Mouse (Mus musculus) forebrain, embryonic 13.5 days (tissue): Measurements from ENCODE around the gene Serinc3. TPM values are rescaled to one million over a fixed set of nuclear protein-coding genes. Genes with fewer than 3 reads are reported as not detected.
A peak's percentile ranks its signal among the peaks of the same experiment; 100 is the strongest.
"Not testable (repeated sequence)": the region's sequence is repeated elsewhere in the genome, so short reads cannot be mapped to it uniquely, and the experiment has no call there.

Experiments used
- ATAC-seq: fragments of 200-750 bp; cut with Nextera tagmentation; 2 replicates; pipeline ENCODE4 v1.8.0; 2017
- H3K27ac ChIP-seq: fragments of 300-500 bp; sonication (generic); 2 replicates; pipeline ENCODE4 v1.5.1; 2015; ENCODE audit warnings: inconsistent platforms, mild to moderate bottlenecking, moderate library complexity
- H3K27me3 ChIP-seq: fragments of 300-500 bp; sonication (generic); 2 replicates; pipeline ENCODE4 v1.6.1; 2015; ENCODE audit warnings: mild to moderate bottlenecking, inconsistent platforms
- H3K36me3 ChIP-seq: fragments of 300-500 bp; sonication (generic); 2 replicates; pipeline ENCODE4 v1.6.1; 2015; ENCODE audit warnings: mild to moderate bottlenecking, inconsistent platforms; ENCODE audit not compliant: poor library complexity, severe bottlenecking
- H3K4me1 ChIP-seq: fragments of 300-500 bp; sonication (generic); 2 replicates; pipeline ENCODE4 v1.6.1; 2015; ENCODE audit warnings: inconsistent platforms
- H3K4me2 ChIP-seq: fragments of 300-500 bp; sonication (generic); 2 replicates; pipeline ENCODE4 v1.6.1; 2015; ENCODE audit warnings: inconsistent platforms, mild to moderate bottlenecking, moderate library complexity
- H3K4me3 ChIP-seq: fragments of 300-500 bp; sonication (generic); 2 replicates; pipeline ENCODE4 v1.5.1; 2015; ENCODE audit warnings: mild to moderate bottlenecking, inconsistent platforms
- H3K9ac ChIP-seq: fragments of 300-500 bp; sonication (generic); 2 replicates; pipeline ENCODE4 v1.6.1; 2015; ENCODE audit warnings: mild to moderate bottlenecking, inconsistent platforms
- H3K9me3 ChIP-seq: fragments of 300-500 bp; sonication (generic); replicated peaks from 2 replicates; pipeline ENCODE4 v1.6.1; 2016; ENCODE audit warnings: inconsistent platforms
- WGBS: fragments of 180-500 bp; shearing (Covaris S2); methylation state at CpG from one replicate; pipeline ENCODE4 v1.1.7; 2015; 5-methylcytosine and 5-hydroxymethylcytosine counted together
- polyA plus RNA-seq: library from polyadenylated mRNA; unstranded; fragments of >200 nt; fragmentation: Nextera tagmentation; extraction: Ambion mirVana; gene quantifications from 2 replicates; pipeline ENCODE4 v1.2.1, GENCODE M21; 2015

Serinc3 gene
- polyA plus RNA-seq, result 23.9 and 26.4 TPM in 2 replicates

GRCm38 (mm10) chr2:163644575-163645385 is at the start of gene Serinc3:
Gene Serinc3, minus strand, starts transcription at chr2:163645131.
- H3K36me3 ChIP-seq, result 0 out of 2 replicates have a peak, but pooled peaks cover 4% of the 10 kb centered on the region
- under 1% methylated on average over 73 of the region's 74 CpGs for WGBS
- peak within 1 kb of the TSS; percentile 91 for H3K9ac ChIP-seq
- H3K27ac ChIP-seq, result peak within 1 kb of the TSS; percentile 98
- no peaks in the 10 kb centered on the region for H3K27me3 ChIP-seq
- no peaks in the 10 kb centered on the region for H3K9me3 ChIP-seq
- peak within 1 kb of the TSS; percentile 72 for H3K4me2 ChIP-seq
- H3K4me1 ChIP-seq, result peaks cover 20% of the 10 kb centered on the region
- peak; percentile 98 for ATAC-seq
- peak within 1 kb of the TSS; percentile 82 for H3K4me3 ChIP-seq

- no peak for ATAC-seq
- Histone ChIP-seq H3K9ac (no peak overlapping the region), H3K4me1 (peaks cover 28% of the 10 kb centered on the region), H3K27ac (no peak overlapping the region), H3K4me2 (no peak overlapping the region), H3K4me3 (no peak overlapping the region), H3K9me3 (no peaks in the 10 kb centered on the region), H3K27me3 (no peaks in the 10 kb centered on the region), H3K36me3 (no peaks in the 10 kb centered on the region)
- 77% methylated on average over 9 of the region's 9 CpGs for WGBS
Observed at GRCm38 (mm10) chr2:163693716-163694314, 48.9 kb upstream of the Serinc3 start.

- H3K27ac ChIP-seq, result no peak overlapping the region
- H3K4me1 ChIP-seq, result peaks cover 23% of the 10 kb centered on the region
- no peak overlapping the region for H3K4me2 ChIP-seq
- no peaks in the 10 kb centered on the region for H3K9me3 ChIP-seq
- no peak overlapping the region for H3K9ac ChIP-seq
- no peaks in the 10 kb centered on the region for H3K36me3 ChIP-seq
- no peak for ATAC-seq
- no peaks in the 10 kb centered on the region for H3K27me3 ChIP-seq
- H3K4me3 ChIP-seq, result no peak overlapping the region
- 85% methylated on average over 3 of the region's 3 CpGs for WGBS
Observed at GRCm38 (mm10) chr2:163692873-163693612, 48.1 kb upstream of the Serinc3 start.

- no peak overlapping the region for H3K27ac ChIP-seq
- WGBS, result 90% methylated on average over 6 of the region's 6 CpGs
- H3K4me3 ChIP-seq, result no peak overlapping the region
- H3K9me3 ChIP-seq, result no peaks in the 10 kb centered on the region
- H3K4me1 ChIP-seq, result peaks cover 21% of the 10 kb centered on the region
- no peaks in the 10 kb centered on the region for H3K27me3 ChIP-seq
- no peaks in the 10 kb centered on the region for H3K36me3 ChIP-seq
- H3K4me2 ChIP-seq, result no peak overlapping the region
- no peak overlapping the region for H3K9ac ChIP-seq
- no peak for ATAC-seq
Observed at GRCm38 (mm10) chr2:163691846-163692605, 47.1 kb upstream of the Serinc3 start.

- Histone ChIP-seq H3K9ac (no peak overlapping the region), H3K4me2 (no peak overlapping the region), H3K36me3 (no peaks in the 10 kb centered on the region), H3K9me3 (no peaks in the 10 kb centered on the region), H3K27me3 (no peaks in the 10 kb centered on the region), H3K4me1 (peaks cover 11% of the 10 kb centered on the region), H3K27ac (no peak overlapping the region), H3K4me3 (no peak overlapping the region)
- 69% methylated on average over 8 of the region's 8 CpGs for WGBS
- ATAC-seq, result no peak
Observed at GRCm38 (mm10) chr2:163690409-163691304, 45.7 kb upstream of the Serinc3 start.

GRCm38 (mm10) chr2:163689771-163690170 is 44.8 kb upstream of the Serinc3 start:
- Histone ChIP-seq H3K27ac (no peak overlapping the region), H3K9ac (no peak overlapping the region), H3K4me3 (no peak overlapping the region), H3K27me3 (no peaks in the 10 kb centered on the region), H3K9me3 (no peaks in the 10 kb centered on the region), H3K4me2 (no peak overlapping the region), H3K36me3 (no peaks in the 10 kb centered on the region), H3K4me1 (peaks cover 17% of the 10 kb centered on the region)
- ATAC-seq, result no peak
- 85% methylated on average over 3 of the region's 3 CpGs for WGBS

GRCm38 (mm10) chr2:163688377-163688776 is 43.4 kb upstream of the Serinc3 start:
- not testable (repeated sequence) for ATAC-seq, H3K27me3 ChIP-seq, H3K27ac ChIP-seq, H3K36me3 ChIP-seq, H3K9ac ChIP-seq, H3K9me3 ChIP-seq, H3K4me2 ChIP-seq, H3K4me3 ChIP-seq
- 88% methylated on average over 1 of the region's 1 CpGs for WGBS
- peaks cover 18% of the 10 kb centered on the region for H3K4me1 ChIP-seq

- no peaks in the 10 kb centered on the region for H3K36me3 ChIP-seq
- no peaks in the 10 kb centered on the region for H3K9me3 ChIP-seq
- no peak overlapping the region for H3K27ac ChIP-seq
- H3K4me2 ChIP-seq, result no peak overlapping the region
- no peaks in the 10 kb centered on the region for H3K27me3 ChIP-seq
- 80% methylated on average over 3 of the region's 3 CpGs for WGBS
- no peak overlapping the region for H3K9ac ChIP-seq
- peaks cover 18% of the 10 kb centered on the region for H3K4me1 ChIP-seq
- ATAC-seq, result no peak
- H3K4me3 ChIP-seq, result no peak overlapping the region
Observed at GRCm38 (mm10) chr2:163686886-163687285, 42.0 kb upstream of the Serinc3 start.

- no peaks in the 10 kb centered on the region for H3K36me3 ChIP-seq
- 85% methylated on average over 5 of the region's 5 CpGs for WGBS
- ATAC-seq, result no peak
- no peak overlapping the region for H3K9ac ChIP-seq
- H3K27me3 ChIP-seq, result no peaks in the 10 kb centered on the region
- H3K4me1 ChIP-seq, result peaks cover 18% of the 10 kb centered on the region
- no peaks in the 10 kb centered on the region for H3K9me3 ChIP-seq
- no peak overlapping the region for H3K4me2 ChIP-seq
- no peak overlapping the region for H3K27ac ChIP-seq
- no peak overlapping the region for H3K4me3 ChIP-seq
Observed at GRCm38 (mm10) chr2:163686233-163686632, 41.3 kb upstream of the Serinc3 start.

GRCm38 (mm10) chr2:163685761-163686200 is 40.9 kb upstream of the Serinc3 start:
- no peak overlapping the region for H3K4me2 ChIP-seq
- no peak overlapping the region for H3K9ac ChIP-seq
- no peaks in the 10 kb centered on the region for H3K36me3 ChIP-seq
- 83% methylated on average over 6 of the region's 6 CpGs for WGBS
- H3K27me3 ChIP-seq, result no peaks in the 10 kb centered on the region
- no peak overlapping the region for H3K4me3 ChIP-seq
- H3K9me3 ChIP-seq, result no peaks in the 10 kb centered on the region
- ATAC-seq, result no peak
- no peak overlapping the region for H3K27ac ChIP-seq
- peaks cover 15% of the 10 kb centered on the region for H3K4me1 ChIP-seq

GRCm38 (mm10) chr2:163685287-163685686 is 40.4 kb upstream of the Serinc3 start:
- H3K27me3 ChIP-seq, result no peaks in the 10 kb centered on the region
- no peak for ATAC-seq
- H3K9me3 ChIP-seq, result no peaks in the 10 kb centered on the region
- no peak overlapping the region for H3K4me3 ChIP-seq
- WGBS, result 64% methylated on average over 4 of the region's 4 CpGs
- H3K27ac ChIP-seq, result peak overlapping the region; percentile 31; the same call in 1 of the 2 replicates
- no peak overlapping the region for H3K4me2 ChIP-seq
- no peak overlapping the region for H3K9ac ChIP-seq
- no peaks in the 10 kb centered on the region for H3K36me3 ChIP-seq
- peaks cover 10% of the 10 kb centered on the region for H3K4me1 ChIP-seq
